Mouse (Mus musculus): ENCODE data around the gene Lpcat1.

GRCm38 (mm10) chr13:73446494-73446893 lies 20.5 kb upstream of the Lpcat1 start:
- TF ChIP-seq ZNF384 (IDR thresholded peaks at IDR 0.05; ENCODE audit: low read depth, low read length), result no peak
- TF ChIP-seq HCFC1 (IDR thresholded peaks at IDR 0.05; ENCODE audit: borderline replicate concordance, insufficient read depth, low read length), result no peak

All from ES-E14 (cell line).